ENCODE assay signal across 8 mouse cellular contexts in the genomic region with DNA sequence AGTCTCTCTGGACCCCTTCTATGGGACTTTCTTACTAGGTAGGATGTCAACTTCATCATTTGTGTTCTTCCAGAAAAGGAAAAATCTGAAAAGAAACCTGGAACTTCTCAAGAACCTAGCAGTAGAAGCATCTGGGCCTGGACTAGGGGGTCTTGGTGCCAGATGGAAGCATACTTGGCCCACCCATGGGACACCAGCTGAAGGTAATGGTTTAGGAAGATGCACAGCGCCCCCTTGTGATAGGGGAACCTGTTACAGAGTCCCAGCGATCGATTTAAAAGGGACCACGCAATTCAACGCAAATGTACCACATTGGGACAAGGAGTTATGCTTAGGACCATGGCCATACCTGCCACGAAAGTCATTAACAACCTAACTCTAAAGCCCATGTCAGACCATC. TPM values are rescaled to one million over a fixed set of nuclear protein-coding genes. Genes with fewer than 3 reads are reported as not detected.
DNase-seq lines count a peak whose midpoint lies in the region; ATAC-seq and TF ChIP-seq lines count a peak whose summit lies in the region.

No protein-coding gene starts in this region.

- H3K36me3 ChIP-seq in thymus, adult 2 months (ENCODE audit: control insufficient read depth, insufficient read depth, low read length), result no peaks in the 10 kb centered on the region
- H3K36me3 ChIP-seq in lung, embryonic 14.5 days (ENCODE audit: insufficient read depth), result no peaks in the 10 kb centered on the region

- H3K9ac ChIP-seq in lung, embryonic 14.5 days, result no peak overlapping the region

- DNase-seq in frontal cortex, adult 2 months (ENCODE audit: extremely low spot score in 1 of 2, low spot score in 1 of 2), result peak; percentile 5 to 65
- DNase-seq in frontal cortex, postnatal 10 days (ENCODE audit: low spot score in 2 of 2), result no peak
- DNase-seq in thymus, adult 2 months, result peak; percentile 40
- DNase-seq in thymus, adult 18-20 months, result no peak
- peak; percentile 31 to 63 for DNase-seq in cerebellum, postnatal 25 days
- DNase-seq in kidney, postnatal 14 days, result peak; percentile 31
- DNase-seq in lung, embryonic 14.5 days, result peak; percentile 61
- DNase-seq in urinary bladder, postnatal 25 days (ENCODE audit: low spot score), result peak; percentile 51

- H3K4me1 ChIP-seq in thymus, adult 2 months (replicated peaks; ENCODE audit: control insufficient read depth, insufficient read depth, low read length), result no peaks in the 10 kb centered on the region
- H3K4me1 ChIP-seq in lung, embryonic 14.5 days (ENCODE audit: insufficient read depth), result no peaks in the 10 kb centered on the region

- H3K27ac ChIP-seq in thymus, adult 2 months (ENCODE audit: control insufficient read depth, insufficient read depth, low read length), result no peak overlapping the region
- H3K27ac ChIP-seq in lung, embryonic 14.5 days (ENCODE audit: low read depth), result no peak overlapping the region

- ATAC-seq in lung, embryonic 14.5 days (ENCODE audit: insufficient read depth), result no peak

- WGBS in thymus, adult 2 months, result 14% methylated on average over 6 of the region's 6 CpGs
- 35% methylated on average over 6 of the region's 6 CpGs for WGBS in lung, embryonic 14.5 days

- H3K9me3 ChIP-seq in lung, embryonic 14.5 days (ENCODE audit: low read depth, low read length), result no peaks in the 10 kb centered on the region

- TF ChIP-seq CTCF in thymus, adult 2 months (IDR thresholded peaks at IDR 0.05; ENCODE audit: borderline replicate concordance, control insufficient read depth, extremely low read depth, insufficient read depth, low read length, poor library complexity), result no peak
- TF ChIP-seq CTCF in lung, embryonic 14.5 days (IDR thresholded peaks at IDR 0.05; ENCODE audit: low read depth), result peak; percentile 67

- H3K27me3 ChIP-seq in thymus, adult 2 months (ENCODE audit: control insufficient read depth, insufficient read depth, low read length), result no peaks in the 10 kb centered on the region
- H3K27me3 ChIP-seq in lung, embryonic 14.5 days (ENCODE audit: insufficient read depth, low read length), result no peaks in the 10 kb centered on the region

- no peak for TF ChIP-seq POLR2A in thymus, adult 2 months (IDR thresholded peaks at IDR 0.05; ENCODE audit: control insufficient read depth, extremely low read depth, insufficient read depth, low read length, poor library complexity)

- H3K4me2 ChIP-seq in lung, embryonic 14.5 days, result no peak overlapping the region

- no peak overlapping the region for H3K4me3 ChIP-seq in thymus, adult 2 months (ENCODE audit: control insufficient read depth, insufficient read depth, low read length)
- H3K4me3 ChIP-seq in lung, embryonic 14.5 days (ENCODE audit: low read depth, low read length), result no peak overlapping the region

RNA-seq across cellular contexts. Expression of gene Foxo6, which starts 36.0 kb away (rescaled TPM):
- polyA plus RNA-seq in frontal cortex, adult 2 months (2012; rRNA removed), result 7.4 and 8.9 TPM in 2 replicates
- 0.47 and 0.82 TPM in 2 replicates for polyA plus RNA-seq in thymus, adult 2 months (2012; rRNA removed)
- 0.11 and 0.34 TPM in 2 replicates for polyA plus RNA-seq in lung, embryonic 14.5 days (2014; fragmentation: Nextera tagmentation; extraction: Ambion mirVana)

Comparison
In these comparisons a context has a peak if more than half of its experiments do, and no peak if none do; other contexts are left out.
1. DNase-seq: peak in frontal cortex, adult 2 months (2 of 2), thymus, adult 2 months (single experiment), cerebellum, postnatal 25 days (2 of 2), kidney, postnatal 14 days (single experiment), lung, embryonic 14.5 days (single experiment) and urinary bladder, postnatal 25 days (single experiment); none in frontal cortex, postnatal 10 days (0 of 2) and thymus, adult 18-20 months (0 of 2).